Mouse (Mus musculus) stomach, embryonic 16.5 days (tissue): ENCODE data around the gene Dnmt1. TPM values are rescaled to one million over a fixed set of nuclear protein-coding genes. Genes with fewer than 3 reads are reported as not detected.
A peak's percentile ranks its signal among the peaks of the same experiment; 100 is the strongest.

Source experiments
- ATAC-seq: fragments of 200-750 bp; cut with Nextera tagmentation; 2 replicates; pipeline ENCODE4 v1.8.0; 2017; ENCODE audit warnings: moderate number of reproducible peaks, moderate TSS enrichment; ENCODE audit not compliant: insufficient read depth, low FRiP score
- H3K27ac ChIP-seq: fragments of 300-500 bp; sonication (generic); 2 replicates; pipeline ENCODE4 v1.5.1; 2014; ENCODE audit warnings: low read length
- H3K27me3 ChIP-seq: fragments of 300-500 bp; sonication (generic); 2 replicates; pipeline ENCODE4 v1.6.1; 2014; ENCODE audit warnings: low read length, control low read depth, mixed read lengths; ENCODE audit not compliant: control insufficient read depth, insufficient read depth
- H3K36me3 ChIP-seq: fragments of 300-500 bp; sonication (generic); 2 replicates; pipeline ENCODE4 v1.6.1; 2014; ENCODE audit warnings: low read length; ENCODE audit not compliant: control insufficient read depth, insufficient read depth
- H3K4me1 ChIP-seq: fragments of 300-500 bp; sonication (generic); 2 replicates; pipeline ENCODE4 v1.6.1; 2014; ENCODE audit warnings: low read length, control low read depth, mixed read lengths; ENCODE audit not compliant: control insufficient read depth, insufficient read depth
- H3K4me2 ChIP-seq: fragments of 300-500 bp; sonication (generic); 2 replicates; pipeline ENCODE4 v1.6.1; 2014; ENCODE audit warnings: low read depth, low read length, mixed read lengths
- H3K4me3 ChIP-seq: fragments of 300-500 bp; sonication (generic); replicated peaks from 2 replicates; pipeline ENCODE4 v1.5.1; 2014; ENCODE audit warnings: mild to moderate bottlenecking, low read length
- H3K9ac ChIP-seq: fragments of 300-500 bp; sonication (generic); 2 replicates; pipeline ENCODE4 v1.6.1; 2014; ENCODE audit warnings: low read length
- H3K9me3 ChIP-seq: fragments of 300-500 bp; sonication (generic); replicated peaks from 2 replicates; pipeline ENCODE4 v1.6.1; 2016; ENCODE audit warnings: low read length, control low read depth; ENCODE audit not compliant: control insufficient read depth
- WGBS: fragments of 180-500 bp; shearing (Covaris S2); extraction: QIAGEN DNeasy Blood & Tissue Kit; methylation state at CpG from one replicate; pipeline ENCODE4 v1.1.7; 2014; 5-methylcytosine and 5-hydroxymethylcytosine counted together
- polyA plus RNA-seq: library from polyadenylated mRNA; unstranded; fragments of >200 nt; fragmentation: Nextera tagmentation; extraction: Ambion mirVana; gene quantifications from 2 replicates; pipeline ENCODE4 v1.2.1, GENCODE M21; 2015

Dnmt1 gene
- polyA plus RNA-seq, 1 experiment from 2014 or later = 75.7 TPM

DNA sequence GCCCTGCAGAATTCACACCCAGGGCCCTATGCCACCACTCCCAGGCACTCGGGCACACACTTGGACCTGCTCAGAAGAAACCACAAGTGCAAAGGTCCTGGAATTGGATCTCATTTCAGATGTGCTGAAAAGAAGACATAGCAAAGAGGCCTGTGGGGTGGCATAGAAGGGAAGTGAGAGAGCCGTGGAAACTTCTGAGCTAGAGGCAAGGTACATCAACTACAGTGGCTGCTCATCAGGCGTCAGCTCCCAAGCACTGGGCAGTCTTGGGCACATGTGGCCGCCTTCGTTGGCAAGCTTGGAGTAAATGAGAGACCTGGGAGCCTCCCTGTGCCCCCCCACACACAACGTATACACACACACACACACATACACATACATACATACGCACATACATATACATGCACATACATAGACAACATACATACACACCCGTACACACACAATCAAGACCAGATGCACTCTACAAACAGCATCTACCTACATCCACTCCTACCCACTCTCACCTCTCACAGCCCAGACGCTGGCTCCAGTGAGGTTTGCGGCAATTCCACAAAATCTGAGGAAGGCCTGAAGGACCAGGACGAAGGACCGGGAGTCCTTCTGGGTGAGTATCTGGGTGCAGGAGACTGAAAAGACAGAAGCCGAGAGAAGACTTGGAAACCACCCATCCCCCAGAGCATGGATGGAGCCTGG, 80.4 kb downstream of the Dnmt1 start, which contains the start of gene Angptl6:
TSS of gene Angptl6 (minus strand) at position 631 of the 696 bp plus-strand sequence.
- H3K4me2 ChIP-seq = peak within 1 kb of the TSS; percentile 80
- H3K9ac ChIP-seq = peak within 1 kb of the TSS; percentile 87
- no peak for ATAC-seq
- H3K27me3 ChIP-seq = no peaks in the 10 kb centered on the region
- peak within 1 kb of the TSS; percentile 52 for H3K4me3 ChIP-seq
- H3K36me3 ChIP-seq = no peaks in the 10 kb centered on the region
- H3K27ac ChIP-seq = peak within 1 kb of the TSS; percentile 95
- WGBS = 73% methylated on average over 13 of the region's 13 CpGs
- peaks cover 4% of the 10 kb centered on the region for H3K4me1 ChIP-seq
- H3K9me3 ChIP-seq = no peaks in the 10 kb centered on the region

DNA sequence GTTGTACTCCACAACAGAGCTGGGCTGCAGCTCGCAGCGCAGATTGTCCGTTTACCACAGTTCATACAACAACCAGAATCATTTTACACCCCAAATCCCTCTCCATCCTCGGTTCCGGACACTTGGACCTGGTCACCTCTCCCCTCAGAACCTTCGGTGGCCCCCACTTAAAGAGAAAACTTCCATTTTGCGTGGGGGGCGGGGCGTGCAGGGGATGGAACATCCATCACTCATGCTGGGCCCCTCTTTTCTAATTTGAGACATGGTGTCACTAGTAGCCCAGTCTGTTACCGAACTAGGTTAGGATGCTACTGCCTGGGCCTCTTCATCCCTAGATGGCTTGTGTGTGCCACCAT, 81.0 kb downstream of the Dnmt1 start:
- Histone ChIP-seq H3K4me2 (peak overlapping the region; percentile 80), H3K4me1 (peaks cover 4% of the 10 kb centered on the region), H3K36me3 (no peaks in the 10 kb centered on the region), H3K9me3 (no peaks in the 10 kb centered on the region), H3K27me3 (no peaks in the 10 kb centered on the region), H3K9ac (peak overlapping the region; percentile 87), H3K4me3 (peak overlapping the region; percentile 52), H3K27ac (peak overlapping the region; percentile 95)
- 10% methylated on average over 10 of the region's 10 CpGs for WGBS
- ATAC-seq = no peak

DNA sequence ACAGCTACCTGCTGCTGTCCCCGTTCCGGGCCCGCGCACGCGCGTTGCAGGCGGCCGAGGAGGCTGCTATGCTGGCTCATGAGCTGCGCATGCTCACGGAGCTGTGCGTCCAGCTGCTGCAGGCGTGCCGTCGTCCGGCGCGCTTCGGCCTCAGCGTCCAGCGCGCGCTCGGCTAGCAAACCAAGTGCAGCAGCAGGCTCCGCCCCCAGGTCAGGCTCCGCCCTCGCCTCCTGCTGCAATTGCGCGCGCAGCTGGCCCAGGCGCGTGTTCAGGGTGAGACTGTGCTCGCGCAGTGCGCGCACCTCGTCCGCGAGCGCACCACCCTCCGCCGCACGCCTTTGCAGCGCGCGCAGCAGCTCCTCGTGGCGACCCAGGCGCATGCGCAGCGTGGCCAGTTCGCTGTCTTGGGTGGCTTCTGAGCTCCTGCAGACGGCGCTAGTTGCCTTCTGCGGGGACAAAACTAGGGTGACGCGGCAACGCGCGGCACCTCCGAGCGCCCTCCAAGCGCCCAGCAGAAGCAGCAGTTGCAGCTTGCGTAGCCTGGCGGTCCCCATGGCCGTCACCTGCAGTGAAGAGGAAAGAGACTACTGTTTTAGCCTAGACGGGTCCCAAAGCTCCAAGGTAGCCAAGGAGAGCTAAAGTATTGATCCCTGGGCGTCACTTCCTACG, 81.5 kb downstream of the Dnmt1 start:
- H3K27ac ChIP-seq = peak overlapping the region; percentile 95
- H3K9me3 ChIP-seq = no peaks in the 10 kb centered on the region
- peak; percentile 95 for ATAC-seq
- peaks cover 4% of the 10 kb centered on the region for H3K4me1 ChIP-seq
- H3K27me3 ChIP-seq = no peaks in the 10 kb centered on the region
- WGBS = under 1% methylated on average over 69 of the region's 69 CpGs
- H3K4me2 ChIP-seq = peak overlapping the region; percentile 80
- peak overlapping the region; percentile 87 for H3K9ac ChIP-seq
- peak overlapping the region; percentile 52 for H3K4me3 ChIP-seq
- H3K36me3 ChIP-seq = no peaks in the 10 kb centered on the region

DNA sequence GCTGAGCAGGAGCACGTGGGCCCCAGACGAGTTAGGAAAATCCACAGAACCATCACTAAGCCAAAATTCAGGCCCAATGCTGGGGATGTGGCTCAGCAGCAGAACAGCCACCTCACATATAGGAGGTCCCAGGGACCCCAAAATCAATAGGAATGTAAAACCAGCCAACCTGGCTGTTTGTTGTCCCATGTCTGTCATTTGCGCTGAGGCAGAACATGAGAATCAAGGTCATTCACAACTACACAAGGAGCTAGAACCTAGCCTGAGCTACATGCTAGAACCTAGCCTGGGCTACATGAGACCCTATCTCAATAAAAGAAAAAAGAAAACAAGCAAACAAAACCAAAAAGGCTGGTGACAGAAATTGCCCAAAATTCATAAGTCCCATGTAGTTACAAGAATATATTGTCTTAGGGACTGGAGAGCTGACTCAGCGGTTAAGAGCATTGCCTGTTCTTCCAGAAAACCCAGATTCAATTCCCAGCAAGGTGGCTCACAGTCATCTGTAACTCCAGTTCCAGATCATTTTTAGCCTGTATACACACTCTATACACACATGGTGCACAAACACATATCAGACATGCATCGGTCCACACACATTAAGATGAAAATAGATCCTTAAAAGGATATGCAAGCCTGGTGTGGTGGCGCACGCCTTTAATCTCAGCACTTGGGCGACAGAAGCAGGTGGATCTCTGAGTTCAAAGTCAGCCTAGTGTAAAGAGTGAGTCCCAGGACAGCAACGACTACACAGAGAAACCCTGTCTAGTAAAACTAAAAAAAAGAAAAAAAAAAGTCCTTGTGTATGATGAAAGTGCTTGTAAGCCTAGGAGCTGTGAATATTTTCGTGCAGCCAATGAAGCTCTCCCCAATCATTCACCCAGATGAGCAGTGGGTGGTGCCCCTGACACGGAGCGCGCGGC, 82.3 kb downstream of the Dnmt1 start:
- 35% methylated on average over 14 of the region's 14 CpGs for WGBS
- H3K4me3 ChIP-seq = peak overlapping the region; percentile 52
- H3K4me2 ChIP-seq = peak overlapping the region; percentile 58
- peak overlapping the region; percentile 5; the same call in 1 of the 2 replicates for H3K27ac ChIP-seq
- peak overlapping the region; percentile 64 for H3K9ac ChIP-seq
- peaks cover 4% of the 10 kb centered on the region for H3K4me1 ChIP-seq
- H3K9me3 ChIP-seq = no peaks in the 10 kb centered on the region
- H3K36me3 ChIP-seq = no peaks in the 10 kb centered on the region
- H3K27me3 ChIP-seq = no peaks in the 10 kb centered on the region
- no peak for ATAC-seq

DNA sequence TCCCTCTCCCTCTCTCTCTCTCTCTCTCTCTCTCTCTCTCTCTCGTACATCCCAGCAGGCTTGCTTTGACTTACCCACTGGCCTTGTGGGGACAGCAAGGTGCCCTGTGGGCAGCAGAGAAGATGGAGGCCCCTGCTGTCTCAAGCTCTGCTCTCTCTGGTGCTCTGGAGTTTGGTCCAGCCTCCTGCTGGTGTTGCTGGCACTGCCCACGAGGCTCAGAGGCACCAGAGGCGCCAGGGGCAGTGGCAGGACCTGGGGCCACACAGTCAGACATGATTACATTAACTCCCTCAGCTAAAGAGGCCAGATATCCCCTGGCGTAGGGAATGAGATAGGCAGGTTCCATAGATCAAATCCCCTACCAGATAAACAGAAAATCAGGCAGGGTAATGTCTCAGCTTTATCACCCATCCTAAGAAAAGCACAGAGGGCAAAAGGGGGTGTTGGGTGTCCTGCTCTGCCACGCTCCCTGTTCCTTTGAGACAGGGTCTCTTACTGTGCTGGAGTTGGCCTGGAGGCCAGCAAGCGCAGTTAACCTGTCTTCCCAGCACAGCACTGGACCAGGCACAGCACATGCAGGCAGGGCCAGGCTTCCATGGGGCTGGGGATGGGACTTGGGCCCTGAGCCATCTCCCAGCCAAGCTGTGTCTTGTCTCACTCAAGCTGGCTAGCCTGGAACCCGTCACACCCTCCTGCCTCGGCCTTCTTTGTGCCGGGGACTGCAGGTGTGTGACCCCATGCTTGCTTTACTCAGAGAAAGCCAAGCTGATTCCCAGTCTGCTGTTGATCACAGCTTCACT, 83.2 kb downstream of the Dnmt1 start:
- H3K36me3 ChIP-seq = no peaks in the 10 kb centered on the region
- no peak overlapping the region for H3K27ac ChIP-seq
- no peak for ATAC-seq
- no peak overlapping the region for H3K9ac ChIP-seq
- peaks cover 4% of the 10 kb centered on the region for H3K4me1 ChIP-seq
- WGBS = 66% methylated on average over 8 of the region's 9 CpGs
- no peaks in the 10 kb centered on the region for H3K9me3 ChIP-seq
- H3K4me3 ChIP-seq = no peak overlapping the region
- H3K27me3 ChIP-seq = no peaks in the 10 kb centered on the region
- no peak overlapping the region for H3K4me2 ChIP-seq

DNA sequence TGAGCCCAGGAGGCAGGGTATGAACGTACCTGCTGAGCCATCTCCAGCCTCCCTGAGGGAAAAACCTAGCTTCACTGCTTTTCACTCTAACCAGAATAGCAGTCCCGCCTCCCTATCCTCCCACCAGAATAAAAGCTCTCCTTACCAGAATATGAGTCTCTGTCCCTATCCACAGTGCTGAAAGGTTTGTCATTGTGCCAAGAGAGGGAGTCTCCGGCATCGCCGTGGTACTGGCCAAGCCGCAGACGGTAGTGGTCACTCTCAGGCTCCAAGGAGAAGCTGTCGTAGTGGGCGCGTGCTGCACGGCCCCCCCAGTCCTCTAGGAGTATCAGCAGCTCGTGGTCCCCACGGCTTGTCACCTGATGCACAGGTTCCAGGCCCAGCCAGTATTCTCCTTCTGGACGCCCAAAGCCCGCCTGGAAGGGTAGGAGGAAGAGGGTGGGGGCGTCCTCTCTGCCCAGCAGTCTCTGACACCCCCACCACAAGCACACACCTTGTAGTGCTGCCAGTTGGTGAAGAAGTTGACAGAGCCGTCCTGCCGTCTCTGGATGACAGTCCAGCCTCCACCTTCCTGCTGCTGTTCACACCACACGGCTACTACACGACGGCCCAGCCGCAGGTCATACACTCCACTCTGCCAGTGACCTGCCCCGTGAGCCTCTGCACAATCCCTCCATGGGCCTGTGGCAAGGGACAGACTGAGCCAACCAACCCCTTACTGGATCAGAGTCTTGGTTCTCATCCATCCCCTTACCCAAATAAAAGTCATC, 84.5 kb downstream of the Dnmt1 start:
- no peak overlapping the region for H3K4me2 ChIP-seq

DNA sequence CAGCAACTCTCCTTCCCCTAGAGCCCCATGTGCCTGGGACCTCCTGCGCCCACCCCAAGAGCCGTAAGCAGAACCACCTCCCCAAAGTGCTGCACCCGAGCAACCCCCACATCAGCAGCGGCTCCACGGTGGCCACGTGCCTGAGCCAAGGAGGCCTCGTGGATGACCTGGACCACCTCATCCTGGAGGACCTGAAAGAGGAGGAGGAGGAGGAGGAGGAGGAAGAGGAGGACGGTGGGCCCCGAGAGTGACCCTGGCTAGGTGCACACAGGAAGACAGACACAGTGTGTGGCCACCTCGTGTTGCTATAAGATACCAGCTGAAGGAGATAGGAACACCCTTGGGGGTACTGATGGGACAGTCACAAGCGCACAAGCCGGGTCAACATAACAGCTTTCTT, 86.2 kb downstream of the Dnmt1 start:
- H3K9ac ChIP-seq = no peak overlapping the region
- no peak overlapping the region for H3K27ac ChIP-seq
- 85% methylated on average over 12 of the region's 12 CpGs for WGBS
- no peak overlapping the region for H3K4me2 ChIP-seq
- no peaks in the 10 kb centered on the region for H3K36me3 ChIP-seq
- no peak for ATAC-seq
- no peaks in the 10 kb centered on the region for H3K9me3 ChIP-seq
- peaks cover 4% of the 10 kb centered on the region for H3K4me1 ChIP-seq
- H3K4me3 ChIP-seq = no peak overlapping the region
- peaks cover under 1% of the 10 kb centered on the region; the same call in 1 of the 2 replicates for H3K27me3 ChIP-seq

More for the DNA sequence above, 84.5 kb downstream of the Dnmt1 start:
- Histone ChIP-seq H3K4me3 (no peak overlapping the region), H3K36me3 (no peaks in the 10 kb centered on the region), H3K4me1 (peaks cover 4% of the 10 kb centered on the region), H3K9ac (no peak overlapping the region), H3K9me3 (no peaks in the 10 kb centered on the region), H3K27ac (no peak overlapping the region), H3K27me3 (no peaks in the 10 kb centered on the region)
- WGBS = 60% methylated on average over 23 of the region's 23 CpGs
- ATAC-seq = no peak

DNA sequence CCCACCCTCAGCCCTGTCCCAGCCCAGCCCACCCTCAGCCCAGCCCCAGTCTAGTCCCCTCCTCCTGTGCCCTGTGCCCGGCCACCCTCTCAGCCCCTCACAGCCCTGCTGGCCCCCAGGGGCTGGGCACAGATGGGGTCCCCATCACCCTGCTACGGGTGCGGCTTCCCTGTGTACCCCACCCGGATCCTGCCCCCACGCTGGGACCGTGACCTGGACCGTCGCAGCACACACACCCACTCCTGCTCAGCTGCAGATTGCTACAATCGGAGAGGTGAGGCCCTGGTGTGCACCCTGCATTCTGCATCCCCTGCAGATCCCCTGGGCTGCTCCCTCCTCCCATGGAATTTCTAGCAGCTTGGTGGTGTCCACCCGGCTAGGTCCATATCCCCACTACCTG, 86.7 kb downstream of the Dnmt1 start:
- Histone ChIP-seq H3K9ac (no peak overlapping the region), H3K4me3 (no peak overlapping the region), H3K4me1 (peaks cover 4% of the 10 kb centered on the region), H3K36me3 (no peaks in the 10 kb centered on the region), H3K27me3 (peaks cover 6% of the 10 kb centered on the region; the same call in 1 of the 2 replicates), H3K9me3 (no peaks in the 10 kb centered on the region), H3K4me2 (no peak overlapping the region), H3K27ac (no peak overlapping the region)
- ATAC-seq = no peak
- 83% methylated on average over 10 of the region's 10 CpGs for WGBS
